Mouse (Mus musculus): ENCODE results near the gene Olfr532. TPM values are rescaled to one million over a fixed set of nuclear protein-coding genes. Genes with fewer than 3 reads are reported as not detected.

Olfr532 gene
- not detected for total RNA-seq (2023)

GRCm38 (mm10) chr7:140421539-140421938, at the start of gene Olfr532:
TSS of gene Olfr532 (minus strand) at chr7:140421639.

GRCm38 (mm10) chr7:140463070-140463469, 41.6 kb upstream of the Olfr532 start, which contains the start of gene Olfr533:
TSS of gene Olfr533 (plus strand) at chr7:140463370.

GRCm38 (mm10) chr7:140402818-140403217, 18.6 kb downstream of the Olfr532 start, which contains the start of gene Olfr531:
TSS of gene Olfr531 (minus strand) at chr7:140402918.

DNA sequence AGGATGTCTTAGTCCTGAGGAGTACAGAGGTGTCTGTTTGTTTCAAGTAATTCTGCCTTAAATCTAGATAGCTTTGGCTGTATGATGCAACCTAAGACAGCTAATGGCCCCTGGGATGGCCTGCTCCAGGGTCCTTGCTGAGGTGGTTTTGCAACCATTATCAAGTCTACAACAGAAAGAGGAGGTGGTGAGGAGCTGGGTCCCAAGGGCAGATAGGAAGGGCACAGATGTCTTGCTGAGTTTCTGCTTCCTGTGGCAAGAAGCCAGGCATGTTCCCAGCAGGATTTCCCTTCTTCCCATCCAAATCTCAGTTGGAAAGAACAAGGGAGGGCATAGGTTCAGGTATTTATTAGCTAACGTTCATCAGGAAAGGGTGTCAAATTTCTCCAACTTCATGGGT, 45.2 kb downstream of the Olfr532 start, which contains the start of gene Olfr530:
Olfr530 (minus strand) TSS at position 101 of the 400 bp plus-strand sequence.

Other genes with a start within 250 kb of the Olfr532 start
- not detected for gene Olfr523, start 248.4 kb downstream of the Olfr532 start, total RNA-seq (2023)
- gene Olfr524, start 215.7 kb downstream of the Olfr532 start, total RNA-seq (2023), result not detected
- gene Cd163l1, start 203.4 kb downstream of the Olfr532 start, total RNA-seq (2023), result 1 to 10 TPM in 1 of 2 experiments, under 1 TPM in 1; 0.86 to 2.6 TPM
- 1 to 10 TPM; 3.6 to 4.5 TPM for gene 5830411N06Rik, start 174.4 kb downstream of the Olfr532 start, total RNA-seq (2023)
- not detected for gene Olfr525, start 100.8 kb downstream of the Olfr532 start, total RNA-seq (2023)
- not detected for gene Olfr527, start 87.6 kb downstream of the Olfr532 start, total RNA-seq (2023)
- gene Olfr60, start 60.0 kb downstream of the Olfr532 start, total RNA-seq (2023), result not detected
- not detected for gene Olfr530, start 45.3 kb downstream of the Olfr532 start, total RNA-seq (2023)
- not detected for gene Olfr531, start 18.7 kb downstream of the Olfr532 start, total RNA-seq (2023)
- gene Olfr533, start 41.7 kb upstream of the Olfr532 start, total RNA-seq (2023), result not detected
- gene Olfr535, start 62.6 kb upstream of the Olfr532 start, total RNA-seq (2023), result not detected
- gene Olfr536, start 85.8 kb upstream of the Olfr532 start, total RNA-seq (2023), result not detected
- gene Olfr538, start 146.2 kb upstream of the Olfr532 start, total RNA-seq (2023), result not detected
- gene Olfr46, start 179.6 kb upstream of the Olfr532 start, total RNA-seq (2023), result not detected
- not detected for gene Olfr61, start 207.3 kb upstream of the Olfr532 start, total RNA-seq (2023)
- gene Olfr53, start 224.8 kb upstream of the Olfr532 start, total RNA-seq (2023), result not detected
- not detected for gene Olfr539, start 238.3 kb upstream of the Olfr532 start, total RNA-seq (2023)